Mouse (Mus musculus) CH12.LX (cell line): ENCODE results near the gene Hist1h2af.

Source experiments
- BHLHE40 ChIP-seq: IDR thresholded peaks from 2 replicates; pipeline ENCODE4 v1.6.1; 2011; ENCODE audit warnings: mild to moderate bottlenecking, low read depth, low read length, improper control_type of control experiment
- CTCF ChIP-seq, 2 experiments: IDR thresholded peaks in 1 of 2; conservative IDR thresholded peaks in 1 of 2; 2 replicates each; pipeline ENCODE4 v1.5.1; 2011 to 2012; ENCODE audit warnings: low read depth in 2 of 2, low read length in 2 of 2, improper control_type of control experiment in 1 of 2, inconsistent platforms in 1 of 2, mild to moderate bottlenecking in 1 of 2, moderate library complexity in 1 of 2
- EP300 ChIP-seq: IDR thresholded peaks from 2 replicates; pipeline ENCODE4 v1.6.1; 2011; ENCODE audit warnings: low read length, improper control_type of control experiment
- ETS1 ChIP-seq: conservative IDR thresholded peaks from 2 replicates; pipeline ENCODE4 v1.6.1; 2012; ENCODE audit warnings: low read depth, mild to moderate bottlenecking, inconsistent platforms, low read length, improper control_type of control experiment, moderate library complexity
- MAX ChIP-seq: IDR thresholded peaks from 2 replicates; pipeline ENCODE4 v1.6.1; 2011; ENCODE audit warnings: low read length, improper control_type of control experiment
- POLR2A ChIP-seq: IDR thresholded peaks from 2 replicates; pipeline ENCODE4 v1.6.1; 2011; ENCODE audit warnings: low read depth, mild to moderate bottlenecking, improper control_type of control experiment, low read length
- RAD21 ChIP-seq: IDR thresholded peaks from 2 replicates; pipeline ENCODE4 v1.6.1; 2011; ENCODE audit warnings: low read depth, mild to moderate bottlenecking, low read length, improper control_type of control experiment, moderate library complexity
- RCOR1 ChIP-seq: conservative IDR thresholded peaks from 2 replicates; pipeline ENCODE4 v1.6.1; 2012; ENCODE audit warnings: low read depth, mild to moderate bottlenecking, inconsistent platforms, low read length, improper control_type of control experiment
- USF2 ChIP-seq: conservative IDR thresholded peaks from 2 replicates; pipeline ENCODE4 v1.6.1; 2011; ENCODE audit warnings: low read depth, low read length, improper control_type of control experiment
- ZC3H11A ChIP-seq: IDR thresholded peaks from 2 replicates; pipeline ENCODE4 v1.6.1; 2012; ENCODE audit warnings: low read depth, mild to moderate bottlenecking, inconsistent platforms, low read length, improper control_type of control experiment
- ZKSCAN1 ChIP-seq: IDR thresholded peaks from 2 replicates; pipeline ENCODE4 v1.6.1; 2012; ENCODE audit warnings: low read depth, inconsistent platforms, low read length, improper control_type of control experiment, borderline replicate concordance
- ZMIZ1 ChIP-seq: IDR thresholded peaks from 2 replicates; pipeline ENCODE4 v1.6.1; 2012; ENCODE audit warnings: low read depth, mild to moderate bottlenecking, inconsistent platforms, low read length, improper control_type of control experiment

GRCm38 (mm10) chr13:23499943-23500342, 33.8 kb upstream of the Hist1h2af start:
- TF ChIP-seq CTCF (conservative IDR thresholded peaks at IDR 0.05 in 1 of 2, IDR thresholded peaks at IDR 0.05 in 1 of 2; ENCODE audit: low read depth in 2 of 2, low read length in 2 of 2) (no peak), POLR2A (no peak), ETS1 (no peak), RAD21 (no peak), ZC3H11A (no peak), ZMIZ1 (no peak), RCOR1 (no peak), USF2 (no peak), EP300 (no peak), BHLHE40 (no peak), MAX (no peak), ZKSCAN1 (no peak)
